Mouse (Mus musculus) kidney, postnatal 4 days (tissue): ENCODE data around the gene Adm.
"Not testable (repeated sequence)": the region's sequence is repeated elsewhere in the genome, so short reads cannot be mapped to it uniquely, and the experiment has no call there.

ENCODE experiments used
- DNase-seq, 2 experiments: peaks; one replicate each; pipeline ENCODE4 v3.0.0; 2021; ENCODE audit warnings: mixed read lengths in 2 of 2

Gene Adm

GRCm38 (mm10) chr7:110629892-110630666 is 2.6 kb downstream of the Adm start:
- peak; percentile 88 to 92 for DNase-seq

GRCm38 (mm10) chr7:110631136-110631888 is 3.9 kb downstream of the Adm start:
- no peak for DNase-seq

- DNase-seq: no peak
These were observed 8.5 kb downstream of the Adm start for GRCm38 (mm10) chr7:110635929-110636328.

- peak in 1 of 2 experiments; percentile 17 for DNase-seq
These were observed 9.1 kb downstream of the Adm start for GRCm38 (mm10) chr7:110636559-110636958.

GRCm38 (mm10) chr7:110638305-110639110 is 11.0 kb downstream of the Adm start:
- DNase-seq: peak in 1 of 2 experiments; percentile 49

GRCm38 (mm10) chr7:110639291-110639915 is 11.9 kb downstream of the Adm start:
- DNase-seq: no peak

GRCm38 (mm10) chr7:110639958-110640357 is 12.5 kb downstream of the Adm start:
- not testable (repeated sequence) for DNase-seq

- peak; percentile 61 to 75 for DNase-seq
These were observed 17.9 kb downstream of the Adm start for GRCm38 (mm10) chr7:110645311-110645710.

GRCm38 (mm10) chr7:110645859-110646258 is 18.4 kb downstream of the Adm start:
- no peak for DNase-seq

GRCm38 (mm10) chr7:110646611-110647407 is 19.3 kb downstream of the Adm start:
- no peak for DNase-seq

- peak in 1 of 2 experiments; percentile 26 for DNase-seq
These were observed 20.3 kb downstream of the Adm start for GRCm38 (mm10) chr7:110647559-110648454.

GRCm38 (mm10) chr7:110648455-110649085 is 21.1 kb downstream of the Adm start:
- peak; percentile 66 to 83 for DNase-seq

GRCm38 (mm10) chr7:110649133-110649987 is 21.9 kb downstream of the Adm start:
- no peak for DNase-seq

GRCm38 (mm10) chr7:110650491-110650890 is 23.0 kb downstream of the Adm start:
- peak in 1 of 2 experiments; percentile 44 for DNase-seq

GRCm38 (mm10) chr7:110651091-110651490 is 23.6 kb downstream of the Adm start:
- DNase-seq: peak; percentile 54 to 65

GRCm38 (mm10) chr7:110655230-110655629 is 27.8 kb downstream of the Adm start:
- no peak for DNase-seq

- DNase-seq: no peak
These were observed 28.5 kb downstream of the Adm start for GRCm38 (mm10) chr7:110655966-110656365.

GRCm38 (mm10) chr7:110658378-110658928 is 31.0 kb downstream of the Adm start:
- DNase-seq: no peak

- no peak for DNase-seq
These were observed 39.1 kb downstream of the Adm start for GRCm38 (mm10) chr7:110666537-110666936.
